Mouse (Mus musculus): ENCODE data around the gene Noxo1.
"Not testable (repeated sequence)": the region's sequence is repeated elsewhere in the genome, so short reads cannot be mapped to it uniquely, and the experiment has no call there.

Noxo1 gene

GRCm38 (mm10) chr17:24696011-24696697 is at the start of gene Noxo1, which contains the start of gene Gfer:
Gene Noxo1, plus strand, starts transcription at chr17:24696234.
Gene Gfer, minus strand, starts transcription at chr17:24696156.
- DNase-seq (ENCODE audit: low spot score): peak; percentile 87

- DNase-seq (ENCODE audit: low spot score): no peak
Measured at GRCm38 (mm10) chr17:24646381-24646780, 49.7 kb upstream of the Noxo1 start.

- no peak for DNase-seq (ENCODE audit: low spot score)
Measured at GRCm38 (mm10) chr17:24647493-24647892, 48.5 kb upstream of the Noxo1 start.

DNA sequence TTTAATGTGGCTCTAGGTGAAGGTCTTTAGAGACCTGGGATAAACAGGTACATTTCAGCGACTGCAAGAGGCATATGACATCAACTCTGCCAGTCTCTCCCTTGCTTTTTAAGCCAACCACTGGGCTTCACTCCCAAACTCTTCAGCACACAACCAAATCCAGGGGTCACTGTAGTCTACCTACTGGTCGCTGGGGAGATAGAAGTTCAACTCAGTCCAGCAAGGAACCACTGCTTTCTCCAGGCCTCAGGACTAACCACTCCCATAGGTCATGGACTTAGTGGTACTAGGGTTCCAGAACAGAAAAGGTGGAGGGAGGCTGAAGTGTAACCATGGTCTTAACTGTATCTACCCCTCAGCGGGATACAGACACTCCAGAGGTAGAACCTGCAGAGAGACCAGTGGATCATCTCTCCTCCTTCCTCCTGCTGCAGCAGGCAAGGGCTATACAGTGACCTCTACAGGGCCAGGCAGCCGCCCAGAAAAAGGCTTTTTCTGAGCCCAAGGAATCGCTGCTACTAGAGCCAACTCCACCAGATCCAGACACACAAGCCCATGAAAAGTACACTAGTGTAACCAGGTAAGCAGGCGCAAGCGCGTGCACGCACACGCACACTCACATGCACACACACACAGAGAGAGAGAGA is 47.2 kb upstream of the Noxo1 start:
- DNase-seq (ENCODE audit: low spot score): no peak

DNA sequence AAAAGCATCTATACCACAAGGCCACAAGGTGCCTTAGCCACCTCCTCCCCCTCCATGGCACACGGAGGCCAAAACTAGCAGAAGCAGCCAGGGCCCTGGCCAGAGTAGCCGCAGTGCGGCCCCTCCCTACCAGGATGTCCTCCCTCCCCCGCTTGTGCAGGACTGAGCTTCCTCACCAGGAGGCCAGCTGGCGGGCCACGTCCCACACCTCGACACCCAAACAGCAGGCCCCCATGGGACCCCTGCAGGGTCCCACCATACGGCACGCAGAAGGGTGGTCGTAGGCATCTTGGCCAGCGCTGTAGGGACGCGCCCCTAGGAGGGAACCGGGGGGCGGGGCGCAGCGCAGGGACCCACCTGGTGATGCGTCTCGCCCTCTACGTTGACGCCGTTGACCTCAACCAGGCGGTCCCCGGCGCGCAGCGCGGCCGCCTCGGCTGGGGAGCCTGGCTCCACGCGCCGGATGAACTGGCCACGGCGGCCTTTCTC is 46.4 kb upstream of the Noxo1 start:
- DNase-seq (ENCODE audit: low spot score): no peak

- DNase-seq (ENCODE audit: low spot score): no peak
Measured at GRCm38 (mm10) chr17:24650070-24650616, 45.9 kb upstream of the Noxo1 start, which contains the start of gene Slc9a3r2. Gene Slc9a3r2, minus strand, starts transcription at chr17:24650327.

- no peak for DNase-seq (ENCODE audit: low spot score)
Measured at GRCm38 (mm10) chr17:24650766-24651165, 45.3 kb upstream of the Noxo1 start.

- DNase-seq (ENCODE audit: low spot score): no peak
Measured at GRCm38 (mm10) chr17:24651835-24652234, 44.2 kb upstream of the Noxo1 start.

- peak; percentile 51 for DNase-seq (ENCODE audit: low spot score)
Measured at GRCm38 (mm10) chr17:24653967-24654710, 41.9 kb upstream of the Noxo1 start.

GRCm38 (mm10) chr17:24654969-24655368 is 41.1 kb upstream of the Noxo1 start:
- no peak for DNase-seq (ENCODE audit: low spot score)

DNA sequence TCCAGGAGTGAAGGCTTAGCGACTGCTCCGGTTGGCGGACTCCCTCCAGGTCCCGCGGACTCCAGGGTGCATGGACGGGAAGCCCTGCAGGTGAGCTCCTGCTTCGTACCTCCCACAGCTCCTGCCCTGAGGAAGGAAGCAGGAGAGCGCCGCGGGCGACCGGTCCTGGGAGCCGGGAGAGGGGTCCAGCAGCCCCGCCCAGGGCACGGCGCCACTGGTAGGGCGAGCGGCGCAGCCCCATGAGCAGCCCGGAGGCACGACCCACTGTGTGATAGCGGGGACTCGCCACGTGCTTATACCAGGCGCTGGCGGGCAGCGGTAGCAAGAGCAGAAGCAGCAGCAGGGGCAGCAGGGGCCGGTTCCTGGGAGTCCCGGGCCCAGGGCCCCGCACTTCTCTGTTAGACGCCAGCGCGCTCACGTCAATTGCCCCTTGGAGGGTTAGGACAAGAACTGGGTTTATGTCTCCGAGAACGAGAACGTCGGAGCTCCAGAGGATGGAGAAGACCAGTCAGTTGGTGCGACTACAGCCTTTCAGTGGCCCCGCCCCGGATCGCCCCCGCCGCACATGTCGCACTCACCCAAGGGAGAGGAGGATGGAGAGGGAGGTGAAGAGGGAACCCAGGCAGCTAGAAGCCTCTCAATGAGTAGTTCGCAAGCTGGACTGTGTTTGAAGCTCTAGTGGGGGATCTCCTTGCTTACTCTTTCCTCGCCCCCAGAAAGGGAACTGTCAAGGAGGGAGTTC is 37.8 kb upstream of the Noxo1 start, which contains the start of gene Npw:
Gene Npw (minus strand): TSS at position 441 of the 742 bp plus-strand sequence.
- DNase-seq (ENCODE audit: low spot score): no peak

DNA sequence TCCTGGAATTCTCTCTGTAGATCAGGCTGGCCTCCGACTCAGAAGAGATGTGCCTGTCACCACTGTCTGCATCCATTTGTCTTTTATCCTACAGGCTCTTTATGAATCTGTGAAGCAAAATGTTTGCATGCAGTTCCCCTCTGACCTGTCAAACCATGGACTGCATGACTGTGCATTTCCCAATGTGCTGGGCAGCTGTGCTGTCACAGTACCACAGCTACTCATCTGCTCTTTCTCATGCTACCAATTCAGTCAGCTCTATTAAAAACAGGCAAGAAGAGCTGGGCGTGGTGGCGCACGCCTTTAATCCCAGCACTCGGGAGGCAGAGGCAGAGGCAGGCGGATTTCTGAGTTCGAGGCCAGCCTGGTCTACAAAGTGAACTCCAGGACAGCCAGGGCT is 29.0 kb upstream of the Noxo1 start:
- DNase-seq (ENCODE audit: low spot score): not testable (repeated sequence)

DNA sequence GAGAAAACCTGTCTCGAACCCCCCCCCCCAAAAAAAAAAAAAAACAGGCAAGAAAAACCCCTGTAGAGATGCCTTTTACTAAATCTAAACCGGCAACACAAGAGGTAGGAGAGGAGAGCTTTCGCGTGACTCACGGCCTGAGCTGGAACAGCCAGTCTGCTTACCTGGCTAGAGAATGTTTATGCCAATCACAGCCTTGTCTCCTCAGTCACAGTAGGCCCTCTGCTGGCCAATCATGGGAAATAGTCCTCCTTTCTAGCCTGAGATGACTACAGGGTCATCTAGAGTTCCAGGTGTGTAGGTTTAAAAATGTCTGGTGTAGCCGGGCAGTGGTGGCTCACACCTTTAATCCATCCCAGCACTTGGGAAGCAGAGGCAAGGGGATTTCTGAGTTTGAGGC is 28.6 kb upstream of the Noxo1 start:
- DNase-seq (ENCODE audit: low spot score): peak; percentile 76

DNA sequence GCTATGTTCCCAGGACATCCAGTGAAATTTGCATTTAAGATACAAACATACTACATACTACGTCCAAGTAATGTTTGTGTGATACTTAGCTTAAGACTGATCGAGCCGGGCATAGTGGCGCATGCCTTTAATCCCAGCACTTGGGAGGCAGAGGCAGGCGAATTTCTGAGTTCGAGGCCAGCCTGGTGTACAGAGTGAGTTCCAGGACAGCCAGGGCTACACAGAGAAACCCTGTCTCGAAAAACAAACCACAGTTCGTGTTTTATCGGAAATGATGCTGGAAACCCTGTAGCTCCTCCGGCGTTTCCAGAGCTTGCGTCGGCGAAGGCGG is 26.9 kb upstream of the Noxo1 start:
- not testable (repeated sequence) for DNase-seq (ENCODE audit: low spot score)

DNA sequence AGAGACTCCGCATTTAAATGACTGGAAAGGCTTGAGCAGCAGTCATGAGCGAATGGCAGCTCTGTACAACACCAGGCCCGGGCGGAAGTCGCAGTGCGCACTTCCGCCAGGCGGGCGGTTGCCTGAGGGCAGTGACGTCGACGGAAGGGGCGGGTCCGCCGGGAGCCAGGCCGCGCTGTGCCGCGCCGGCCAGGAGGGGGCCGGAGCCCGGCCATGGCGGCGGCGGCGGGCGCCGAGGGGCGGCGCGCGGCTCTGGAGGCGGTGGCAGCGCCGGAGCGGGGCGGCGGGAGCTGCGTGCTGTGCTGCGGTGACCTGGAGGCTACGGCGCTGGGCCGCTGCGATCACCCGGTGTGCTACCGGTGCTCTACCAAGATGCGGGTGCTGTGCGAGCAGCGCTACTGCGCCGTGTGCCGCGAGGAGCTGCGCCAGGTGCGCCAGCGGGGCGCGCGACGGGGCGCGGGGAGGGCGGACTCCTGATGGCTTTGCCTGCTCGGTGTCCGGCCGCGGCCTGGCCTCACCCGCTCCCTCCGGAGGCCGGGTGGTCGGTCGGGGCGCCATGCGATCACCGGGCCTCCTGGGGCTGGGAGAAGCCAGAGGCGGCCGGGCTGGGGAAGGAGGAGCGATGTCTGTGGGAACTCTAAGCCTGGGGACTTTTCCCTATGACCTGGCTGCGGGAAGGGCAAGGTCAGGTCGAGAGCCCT is 26.3 kb upstream of the Noxo1 start, which contains the start of gene Zfp598:
Gene Zfp598 (plus strand): TSS at position 143 of the 701 bp plus-strand sequence.
- peak; percentile 92 for DNase-seq (ENCODE audit: low spot score)

DNA sequence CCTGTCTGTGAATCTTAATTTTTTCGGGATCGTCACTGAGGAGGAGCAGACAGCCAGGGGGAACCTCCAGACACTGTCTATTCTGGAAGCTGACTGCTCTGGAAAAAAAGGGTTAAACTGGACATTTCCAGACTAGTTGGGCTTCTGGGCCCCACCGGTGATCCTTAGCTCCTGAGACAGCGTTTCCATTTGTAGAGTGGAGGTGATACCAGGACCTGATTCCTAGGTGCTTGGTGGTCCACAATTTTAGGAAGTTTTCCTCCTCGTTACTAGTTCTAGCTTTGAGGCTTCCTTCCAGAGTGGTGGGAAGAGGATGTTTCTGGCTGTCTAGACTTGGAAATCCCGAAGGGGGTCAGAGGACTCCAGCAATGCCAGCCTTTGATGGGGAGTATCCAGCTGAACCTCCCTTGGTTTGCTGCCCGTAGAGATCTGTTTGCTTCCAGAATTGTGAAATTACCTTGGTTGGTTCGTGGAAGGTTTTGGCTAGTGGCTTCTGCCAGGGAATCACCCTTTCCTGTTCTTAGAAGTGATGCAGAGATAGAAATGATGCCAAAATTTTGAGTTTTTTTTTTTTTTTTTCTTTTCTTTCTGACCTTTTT is 25.7 kb upstream of the Noxo1 start:
- DNase-seq (ENCODE audit: low spot score): peak; percentile 68

GRCm38 (mm10) chr17:24671346-24671745 is 24.7 kb upstream of the Noxo1 start:
- DNase-seq (ENCODE audit: low spot score): no peak

DNA sequence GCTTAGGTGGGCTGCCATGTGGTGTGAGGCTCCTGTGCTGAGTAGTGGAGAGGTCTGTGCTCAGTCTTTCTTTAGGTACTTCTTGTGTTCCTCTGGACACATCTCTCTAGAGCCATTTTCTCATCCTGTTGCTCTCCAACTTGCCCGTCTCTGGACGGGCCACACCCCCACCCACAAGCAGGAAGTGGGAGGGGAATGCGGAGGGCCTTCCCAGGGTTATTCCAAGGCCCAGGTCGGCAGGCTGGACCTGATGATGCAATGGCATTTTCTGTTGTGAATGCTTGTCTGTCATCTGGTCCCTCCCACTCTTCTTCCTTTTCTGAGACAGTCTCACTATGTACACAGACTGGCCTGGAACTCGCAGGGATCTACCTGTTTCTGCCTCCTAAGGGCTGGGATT is 23.9 kb upstream of the Noxo1 start:
- peak; percentile 70 for DNase-seq (ENCODE audit: low spot score)

DNA sequence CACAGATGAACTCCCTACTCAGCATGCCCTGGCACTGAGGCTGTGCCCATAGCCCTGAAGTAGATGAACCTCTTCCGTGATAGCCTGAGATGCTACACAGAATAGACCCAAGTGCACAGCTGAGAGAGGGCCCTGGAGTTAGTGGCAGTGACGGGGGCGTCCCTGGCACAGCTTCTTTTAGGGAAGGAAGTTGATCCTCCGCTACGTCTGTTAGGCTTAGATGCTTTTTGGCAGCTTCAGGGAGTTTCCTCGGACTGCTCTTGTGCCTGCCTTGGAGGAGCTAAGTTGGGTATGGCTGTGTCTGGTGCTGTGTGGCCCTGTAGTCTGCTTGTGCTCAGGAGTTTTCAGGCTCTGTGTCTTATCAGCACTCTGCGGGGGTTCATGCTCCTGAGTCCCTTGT is 21.8 kb upstream of the Noxo1 start:
- DNase-seq (ENCODE audit: low spot score): no peak

- peak; percentile 80 for DNase-seq (ENCODE audit: low spot score)
Measured at GRCm38 (mm10) chr17:24676187-24676586, 19.8 kb upstream of the Noxo1 start.

- DNase-seq (ENCODE audit: low spot score): no peak
Measured at GRCm38 (mm10) chr17:24676877-24677276, 19.2 kb upstream of the Noxo1 start.

Data from adipocyte (in vitro differentiated cells).